Mouse (Mus musculus) embryonic facial prominence, embryonic 15.5 days (tissue): ENCODE data around the gene Ap3b1. TPM values are rescaled to one million over a fixed set of nuclear protein-coding genes. Genes with fewer than 3 reads are reported as not detected.

Experiments used
- ATAC-seq: fragments of 200-750 bp; cut with Nextera tagmentation; 2 replicates; pipeline ENCODE4 v1.8.0; 2017; ENCODE audit warnings: low read depth, moderate TSS enrichment; ENCODE audit not compliant: insufficient number of reproducible peaks, low FRiP score, low TSS enrichment
- H3K27ac ChIP-seq: fragments of 300-500 bp; sonication (generic); replicated peaks from 2 replicates; pipeline ENCODE4 v1.5.1; 2015; ENCODE audit warnings: mild to moderate bottlenecking, inconsistent platforms
- H3K27me3 ChIP-seq: fragments of 300-500 bp; sonication (generic); 2 replicates; pipeline ENCODE4 v1.6.1; 2015; ENCODE audit warnings: inconsistent platforms
- H3K36me3 ChIP-seq: fragments of 300-500 bp; sonication (generic); 2 replicates; pipeline ENCODE4 v1.6.1; 2015; ENCODE audit warnings: mild to moderate bottlenecking, inconsistent platforms
- H3K4me1 ChIP-seq: fragments of 300-500 bp; sonication (generic); 2 replicates; pipeline ENCODE4 v1.6.1; 2015; ENCODE audit warnings: inconsistent platforms
- H3K4me2 ChIP-seq: fragments of 300-500 bp; sonication (generic); replicated peaks from 2 replicates; pipeline ENCODE4 v1.6.1; 2015; ENCODE audit warnings: mild to moderate bottlenecking, inconsistent platforms
- H3K4me3 ChIP-seq: fragments of 300-500 bp; sonication (generic); replicated peaks from 2 replicates; pipeline ENCODE4 v1.5.1; 2015; ENCODE audit warnings: mild to moderate bottlenecking, inconsistent platforms
- H3K9ac ChIP-seq: fragments of 300-500 bp; sonication (generic); 2 replicates; pipeline ENCODE4 v1.6.1; 2015; ENCODE audit warnings: inconsistent platforms
- H3K9me3 ChIP-seq: fragments of 300-500 bp; sonication (generic); replicated peaks from 2 replicates; pipeline ENCODE4 v1.6.1; 2016; ENCODE audit warnings: inconsistent platforms
- WGBS: fragments of 180-500 bp; shearing (Covaris S2); methylation state at CpG from one replicate; pipeline ENCODE4 v1.1.7; 2015; 5-methylcytosine and 5-hydroxymethylcytosine counted together
- polyA plus RNA-seq: library from polyadenylated mRNA; unstranded; fragments of >200 nt; fragmentation: Nextera tagmentation; extraction: Ambion mirVana; gene quantifications from 2 replicates; pipeline ENCODE4 v1.2.1, GENCODE M21; 2015

Ap3b1 gene
- polyA plus RNA-seq, 1 experiment from 2014 or later = 43.8 TPM

GRCm38 (mm10) chr13:94398568-94399374, 40.0 kb downstream of the Ap3b1 start:
- Histone ChIP-seq H3K4me3 (no peak overlapping the region), H3K4me1 (no peaks in the 10 kb centered on the region), H3K27ac (no peak overlapping the region), H3K9me3 (no peaks in the 10 kb centered on the region), H3K36me3 (peaks cover 36% of the 10 kb centered on the region), H3K4me2 (no peak overlapping the region), H3K9ac (no peak overlapping the region), H3K27me3 (no peaks in the 10 kb centered on the region)
- no peak for ATAC-seq
- 76% methylated on average over 12 of the region's 12 CpGs for WGBS

- 88% methylated on average over 8 of the region's 8 CpGs for WGBS
- Histone ChIP-seq H3K27ac (no peak overlapping the region), H3K4me3 (no peak overlapping the region), H3K36me3 (peaks cover 46% of the 10 kb centered on the region), H3K4me2 (no peak overlapping the region), H3K4me1 (no peaks in the 10 kb centered on the region), H3K9me3 (no peaks in the 10 kb centered on the region), H3K9ac (no peak overlapping the region), H3K27me3 (no peaks in the 10 kb centered on the region)
- ATAC-seq = no peak
Observed at GRCm38 (mm10) chr13:94400465-94400864, 41.7 kb downstream of the Ap3b1 start.

GRCm38 (mm10) chr13:94423600-94423999, 64.8 kb downstream of the Ap3b1 start:
- ATAC-seq = no peak

GRCm38 (mm10) chr13:94429567-94429966, 70.8 kb downstream of the Ap3b1 start:
- no peak for ATAC-seq
- no peaks in the 10 kb centered on the region for H3K27me3 ChIP-seq
- peaks cover 9% of the 10 kb centered on the region for H3K36me3 ChIP-seq
- no peak overlapping the region for H3K27ac ChIP-seq
- H3K4me1 ChIP-seq = no peaks in the 10 kb centered on the region
- H3K9ac ChIP-seq = no peak overlapping the region
- no peak overlapping the region for H3K4me2 ChIP-seq
- H3K4me3 ChIP-seq = no peak overlapping the region
- WGBS = 81% methylated on average over 2 of the region's 2 CpGs
- no peaks in the 10 kb centered on the region for H3K9me3 ChIP-seq

More at GRCm38 (mm10) chr13:94423600-94423999, 64.8 kb downstream of the Ap3b1 start:
- Histone ChIP-seq H3K4me1 (no peaks in the 10 kb centered on the region), H3K9me3 (no peaks in the 10 kb centered on the region), H3K4me2 (no peak overlapping the region), H3K36me3 (0 out of 2 replicates have a peak, but pooled peaks cover 7% of the 10 kb centered on the region), H3K4me3 (no peak overlapping the region), H3K27me3 (no peaks in the 10 kb centered on the region), H3K27ac (no peak overlapping the region), H3K9ac (no peak overlapping the region)
- 91% methylated on average over 5 of the region's 5 CpGs for WGBS

- Histone ChIP-seq H3K4me2 (no peak overlapping the region), H3K9me3 (no peaks in the 10 kb centered on the region), H3K4me3 (no peak overlapping the region), H3K27me3 (no peaks in the 10 kb centered on the region), H3K4me1 (peaks cover 10% of the 10 kb centered on the region; the same call in 1 of the 2 replicates), H3K36me3 (peaks cover 2% of the 10 kb centered on the region; the same call in 1 of the 2 replicates), H3K27ac (no peak overlapping the region; the same call in 1 of the 2 replicates), H3K9ac (no peak overlapping the region)
- WGBS = 39% methylated on average over 5 of the region's 5 CpGs
- no peak for ATAC-seq
Observed at GRCm38 (mm10) chr13:94439386-94439785, 80.6 kb downstream of the Ap3b1 start.

GRCm38 (mm10) chr13:94441199-94441598, 82.4 kb downstream of the Ap3b1 start:
- no peak overlapping the region for H3K9ac ChIP-seq
- no peak overlapping the region for H3K27ac ChIP-seq
- H3K4me3 ChIP-seq = no peak overlapping the region
- no peak for ATAC-seq
- no peaks in the 10 kb centered on the region for H3K27me3 ChIP-seq
- peaks cover 10% of the 10 kb centered on the region; the same call in 1 of the 2 replicates for H3K4me1 ChIP-seq
- H3K36me3 ChIP-seq = peaks cover 2% of the 10 kb centered on the region; the same call in 1 of the 2 replicates
- H3K9me3 ChIP-seq = no peaks in the 10 kb centered on the region
- H3K4me2 ChIP-seq = no peak overlapping the region
- WGBS = 73% methylated on average over 4 of the region's 4 CpGs

GRCm38 (mm10) chr13:94443411-94443810, 84.7 kb downstream of the Ap3b1 start:
- H3K27ac ChIP-seq = no peak overlapping the region
- H3K36me3 ChIP-seq = peaks cover 5% of the 10 kb centered on the region
- peaks cover 10% of the 10 kb centered on the region; the same call in 1 of the 2 replicates for H3K4me1 ChIP-seq
- ATAC-seq = no peak
- no peaks in the 10 kb centered on the region for H3K9me3 ChIP-seq
- H3K4me3 ChIP-seq = no peak overlapping the region
- WGBS = 76% methylated on average over 3 of the region's 3 CpGs
- H3K9ac ChIP-seq = no peak overlapping the region
- H3K27me3 ChIP-seq = no peaks in the 10 kb centered on the region
- H3K4me2 ChIP-seq = no peak overlapping the region

GRCm38 (mm10) chr13:94445103-94445502, 86.3 kb downstream of the Ap3b1 start:
- Histone ChIP-seq H3K4me1 (peaks cover 6% of the 10 kb centered on the region; the same call in 1 of the 2 replicates), H3K9me3 (no peaks in the 10 kb centered on the region), H3K27ac (no peak overlapping the region), H3K4me3 (no peak overlapping the region), H3K4me2 (no peak overlapping the region), H3K36me3 (peaks cover 17% of the 10 kb centered on the region), H3K27me3 (no peaks in the 10 kb centered on the region), H3K9ac (no peak overlapping the region)
- no peak for ATAC-seq
- WGBS = 89% methylated on average over 5 of the region's 5 CpGs

- ATAC-seq = no peak
- H3K9ac ChIP-seq = no peak overlapping the region
- no peak overlapping the region for H3K4me2 ChIP-seq
- no peak overlapping the region for H3K4me3 ChIP-seq
- H3K27ac ChIP-seq = no peak overlapping the region
- peaks cover 17% of the 10 kb centered on the region for H3K36me3 ChIP-seq
- 39% methylated on average over 4 of the region's 4 CpGs for WGBS
- no peaks in the 10 kb centered on the region for H3K27me3 ChIP-seq
- H3K9me3 ChIP-seq = no peaks in the 10 kb centered on the region
- no peaks in the 10 kb centered on the region for H3K4me1 ChIP-seq
Observed at GRCm38 (mm10) chr13:94447003-94447402, 88.2 kb downstream of the Ap3b1 start.

GRCm38 (mm10) chr13:94449593-94449992, 90.8 kb downstream of the Ap3b1 start:
- H3K27ac ChIP-seq = no peak overlapping the region
- no peak overlapping the region for H3K9ac ChIP-seq
- no peaks in the 10 kb centered on the region for H3K9me3 ChIP-seq
- no peaks in the 10 kb centered on the region for H3K27me3 ChIP-seq
- no peaks in the 10 kb centered on the region for H3K4me1 ChIP-seq
- H3K4me2 ChIP-seq = no peak overlapping the region
- no peak overlapping the region for H3K4me3 ChIP-seq
- 72% methylated on average over 7 of the region's 7 CpGs for WGBS
- peaks cover 18% of the 10 kb centered on the region for H3K36me3 ChIP-seq
- no peak for ATAC-seq

GRCm38 (mm10) chr13:94451229-94451628, 92.5 kb downstream of the Ap3b1 start:
- ATAC-seq = no peak
- Histone ChIP-seq H3K27me3 (no peaks in the 10 kb centered on the region), H3K36me3 (peaks cover 18% of the 10 kb centered on the region), H3K4me2 (no peak overlapping the region), H3K9me3 (no peaks in the 10 kb centered on the region), H3K27ac (no peak overlapping the region), H3K4me3 (no peak overlapping the region), H3K4me1 (no peaks in the 10 kb centered on the region), H3K9ac (no peak overlapping the region)
- 55% methylated on average over 6 of the region's 6 CpGs for WGBS
